Mouse (Mus musculus): Measurements from ENCODE around the gene Prr7.

DNA sequence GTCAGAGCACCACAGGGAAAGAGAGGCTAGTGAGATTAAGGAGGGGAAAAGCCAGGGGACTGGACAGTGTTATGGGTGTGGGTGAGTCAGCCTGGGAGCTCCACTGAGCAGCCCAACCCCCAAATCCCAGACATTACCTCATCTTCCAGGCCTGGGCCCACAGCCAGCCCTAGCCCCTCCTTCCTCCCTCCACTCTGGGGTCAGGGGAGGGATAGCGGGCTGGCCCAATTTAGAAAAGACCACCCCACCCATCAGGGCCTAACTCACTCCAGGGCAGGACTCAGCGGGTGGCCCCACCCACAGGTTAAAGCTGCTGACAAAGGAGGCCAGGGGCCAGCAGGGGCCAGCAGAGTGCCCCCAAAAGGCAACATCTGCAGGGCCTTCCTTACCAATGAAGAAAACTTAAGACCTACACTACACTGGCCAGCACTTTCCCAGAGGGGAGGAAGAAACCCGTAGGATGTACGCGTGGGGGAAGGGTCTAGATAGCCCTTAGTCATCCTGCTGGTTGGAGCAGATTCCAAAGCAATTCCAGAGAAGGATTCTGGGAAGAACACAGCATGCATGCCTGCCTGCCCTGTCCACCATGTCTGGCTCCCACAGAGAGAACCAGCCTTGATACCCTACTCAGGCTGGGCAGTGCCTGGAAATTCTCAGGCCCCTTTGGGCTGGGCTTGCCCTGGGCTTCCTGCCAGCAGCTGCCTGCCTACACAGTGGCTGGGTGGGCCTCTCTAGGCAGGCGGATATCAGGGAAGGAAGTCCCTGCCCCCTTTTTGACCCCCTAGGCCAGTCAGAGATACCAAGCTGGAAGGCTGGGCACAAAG, 46.8 kb downstream of the Prr7 start:
- TF ChIP-seq CTCF (IDR thresholded peaks at IDR 0.05; ENCODE audit: low read depth) = peak; percentile 42
- TF ChIP-seq EP300 (IDR thresholded peaks at IDR 0.05; ENCODE audit: low read depth) = no peak
